28 mouse cellular contexts compared by ENCODE assay signal in genomic region chr1:43689983-43690382, GRCm38 (mm10). TPM values are rescaled to one million over a fixed set of nuclear protein-coding genes. Genes with fewer than 3 reads are reported as not detected.
"Had no signal": no experiment of that assay in that cellular context is flagged by ENCODE, and none has a peak within 500 bp of the region (broad histone marks: within the 10 kb centered on the region; RNA-seq: fewer than 3 reads in every experiment).

No protein-coding gene starts in this region.

- H3K27ac ChIP-seq: embryonic facial prominence, embryonic 10.5 days; embryonic facial prominence, embryonic 12.5 days; embryonic facial prominence, embryonic 13.5 days; embryonic facial prominence, embryonic 15.5 days; forebrain, embryonic 10.5 days; forebrain, embryonic 12.5 days; forebrain, embryonic 13.5 days; forebrain, embryonic 15.5 days; gastrocnemius, adult 2 months; heart, adult 2 months; heart, embryonic 10.5 days had no signal

- H3K4me2 ChIP-seq: embryonic facial prominence, embryonic 12.5 days; embryonic facial prominence, embryonic 13.5 days; embryonic facial prominence, embryonic 15.5 days; forebrain, embryonic 12.5 days; forebrain, embryonic 13.5 days; forebrain, embryonic 15.5 days had no signal

- H3K4me1 ChIP-seq: forebrain, embryonic 10.5 days had no signal

- DNase-seq: cerebellum, adult 8-10 months; cerebellum, adult 9-10 months; cerebellum, adult 9-11 months; cerebellum, postnatal 10 days; cerebellum, postnatal 14 days; cerebellum, postnatal 25 days; cerebellum, postnatal 36 days; embryo, embryonic 11 days; forebrain, postnatal 0 days; gastrocnemius, adult 2 months; gastrocnemius, postnatal 10 days; gastrocnemius, postnatal 14 days; gastrocnemius, postnatal 25 days; gastrocnemius, postnatal 36 days; heart, adult 18-20 months; heart, adult 2 months had no signal

- H3K27me3 ChIP-seq: embryonic facial prominence, embryonic 12.5 days; embryonic facial prominence, embryonic 13.5 days; embryonic facial prominence, embryonic 15.5 days; forebrain, embryonic 12.5 days; forebrain, embryonic 13.5 days; forebrain, embryonic 15.5 days had no signal

- H3K9ac ChIP-seq: embryonic facial prominence, embryonic 12.5 days; embryonic facial prominence, embryonic 13.5 days; embryonic facial prominence, embryonic 15.5 days; forebrain, embryonic 12.5 days; forebrain, embryonic 13.5 days; forebrain, embryonic 15.5 days; forebrain, postnatal 0 days had no signal

- H3K36me3 ChIP-seq: embryonic facial prominence, embryonic 10.5 days; embryonic facial prominence, embryonic 12.5 days; embryonic facial prominence, embryonic 13.5 days; embryonic facial prominence, embryonic 15.5 days; forebrain, embryonic 10.5 days; forebrain, embryonic 12.5 days; forebrain, embryonic 15.5 days; heart, embryonic 10.5 days had no signal

- H3K4me3 ChIP-seq: embryonic facial prominence, embryonic 10.5 days; embryonic facial prominence, embryonic 12.5 days; embryonic facial prominence, embryonic 13.5 days; embryonic facial prominence, embryonic 15.5 days; erythroblast, embryonic 14.5 days; forebrain, embryonic 10.5 days; forebrain, embryonic 12.5 days; forebrain, embryonic 13.5 days; forebrain, embryonic 15.5 days; gastrocnemius, adult 2 months; heart, adult 2 months; heart, embryonic 10.5 days had no signal

RNA-seq across cellular contexts. Expression of gene 1500015O10Rik, which starts 40.4 kb away (rescaled TPM):
- total RNA-seq: common myeloid progenitor, adult 5-6 weeks; granulocyte monocyte progenitor cell, adult 5-6 weeks had no signal
- polyA plus RNA-seq: embryonic facial prominence, embryonic 10.5 days; erythroblast, embryonic 14.5 days had no signal
